Mouse (Mus musculus): ENCODE measurements around the gene Boc. TPM values are rescaled to one million over a fixed set of nuclear protein-coding genes. Genes with fewer than 3 reads are reported as not detected.

The Boc gene
- total RNA-seq, 2 experiments from 2014 or later: 9.9 to 10.3 TPM

DNA sequence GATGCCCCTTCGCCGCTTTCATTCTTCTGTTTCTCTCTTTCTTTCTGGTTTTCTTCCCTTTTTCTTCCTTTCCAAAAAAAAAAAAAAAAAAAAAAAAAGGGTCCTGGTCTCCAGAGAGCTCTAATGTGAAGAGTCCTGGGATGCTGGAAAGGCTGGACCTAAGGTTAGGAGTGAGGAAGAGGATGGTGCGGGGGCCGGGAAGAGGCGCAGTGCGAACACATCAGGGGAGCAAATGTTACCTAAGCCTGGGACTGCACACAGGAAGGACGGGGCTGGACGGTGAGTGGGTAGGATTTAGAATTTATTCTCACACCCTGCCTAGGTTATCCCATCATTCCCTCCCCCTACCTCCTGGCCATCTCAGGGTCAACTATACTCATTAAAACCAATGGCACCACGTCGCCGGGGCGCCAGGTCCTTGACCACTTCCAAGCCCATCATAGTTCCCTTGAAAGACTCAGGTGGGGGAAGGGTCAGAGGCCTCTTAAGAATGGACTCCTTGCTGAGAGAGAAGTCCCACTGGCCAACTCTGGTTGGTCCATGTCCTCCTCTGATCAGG is 27.4 kb downstream of the Boc start:
- no peak for DNase-seq (ENCODE audit: extremely low spot score in 1 of 2, low spot score in 1 of 2)

DNA sequence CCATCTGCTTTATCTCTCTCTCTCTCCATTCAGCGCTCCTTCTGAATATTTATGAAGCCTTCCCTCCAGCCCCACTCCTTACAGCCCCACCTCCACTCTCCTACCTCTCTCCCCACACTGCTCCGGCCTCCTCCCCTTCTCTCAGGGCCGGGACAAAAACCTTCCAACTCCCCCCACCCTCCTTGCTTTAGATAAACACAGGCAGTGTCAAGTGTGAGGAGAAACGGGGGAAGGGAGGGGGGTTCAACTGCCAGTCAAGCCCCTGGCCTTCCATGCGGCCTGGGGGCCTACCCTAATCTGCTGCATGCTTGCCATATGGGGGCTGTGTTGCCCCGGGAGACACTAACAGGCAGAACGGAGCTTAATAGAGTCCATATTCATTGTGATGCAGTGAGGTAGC is 27.9 kb downstream of the Boc start:
- no peak for DNase-seq (ENCODE audit: extremely low spot score in 1 of 2, low spot score in 1 of 2)

DNA sequence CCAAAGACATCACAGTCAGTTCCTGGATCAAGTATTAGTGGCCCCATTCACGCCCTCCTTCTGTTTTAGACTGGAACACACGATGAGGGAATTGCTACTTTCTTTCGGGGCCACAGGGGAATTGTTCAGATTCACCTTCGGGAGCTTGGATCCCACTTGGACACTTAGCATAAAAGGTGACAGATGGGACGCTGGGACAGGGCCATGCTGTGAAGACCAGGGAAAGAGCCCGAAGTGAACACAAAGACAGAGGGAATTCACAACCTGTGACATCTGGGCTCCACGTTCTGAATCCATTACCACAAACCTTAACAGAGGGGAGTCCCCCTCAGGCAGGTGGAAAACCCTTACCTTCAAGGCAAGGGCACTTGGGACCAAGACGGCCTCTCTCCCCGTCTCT is 28.5 kb downstream of the Boc start:
- no peak for DNase-seq (ENCODE audit: extremely low spot score in 1 of 2, low spot score in 1 of 2)

DNA sequence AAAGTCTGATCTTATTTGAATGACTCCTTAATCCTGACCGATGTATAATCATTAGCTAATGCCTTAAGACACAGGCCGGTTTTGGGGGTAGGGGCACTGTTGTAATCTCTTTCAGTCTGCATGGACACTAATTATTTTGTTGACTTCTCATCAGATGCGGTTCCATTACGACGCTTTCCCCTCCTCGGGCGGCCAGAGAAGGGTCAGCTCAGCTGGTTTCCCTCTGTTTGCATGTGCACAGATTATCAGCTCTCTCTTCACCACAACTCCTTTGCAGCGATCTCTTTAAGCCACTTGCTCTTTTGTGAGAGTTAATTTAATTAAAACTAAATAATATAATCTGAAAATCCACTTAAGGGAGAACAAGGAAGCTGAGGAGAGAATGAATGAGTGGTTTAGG is 29.0 kb downstream of the Boc start:
- DNase-seq (ENCODE audit: extremely low spot score in 1 of 2, low spot score in 1 of 2): no peak

DNA sequence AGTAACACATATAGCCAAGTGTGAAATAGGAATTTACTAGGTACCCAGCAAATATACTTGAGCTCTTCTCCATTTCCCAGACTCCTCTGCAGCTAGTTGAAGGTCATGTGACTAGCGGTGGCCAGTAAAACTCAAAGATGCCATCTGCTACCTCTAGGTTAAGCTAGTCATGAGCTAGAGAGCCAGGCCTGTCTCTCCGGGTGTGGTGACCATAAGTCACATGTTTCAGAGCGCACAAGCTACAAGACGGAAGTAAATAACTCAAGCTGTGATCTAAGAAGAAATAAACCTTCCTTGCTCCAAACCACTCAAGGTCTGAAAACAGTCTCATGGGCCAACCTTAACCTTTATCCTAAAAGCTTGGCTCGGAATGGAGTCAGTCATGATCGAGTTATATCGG is 29.7 kb downstream of the Boc start:
- no peak for DNase-seq (ENCODE audit: extremely low spot score in 1 of 2, low spot score in 1 of 2)

DNA sequence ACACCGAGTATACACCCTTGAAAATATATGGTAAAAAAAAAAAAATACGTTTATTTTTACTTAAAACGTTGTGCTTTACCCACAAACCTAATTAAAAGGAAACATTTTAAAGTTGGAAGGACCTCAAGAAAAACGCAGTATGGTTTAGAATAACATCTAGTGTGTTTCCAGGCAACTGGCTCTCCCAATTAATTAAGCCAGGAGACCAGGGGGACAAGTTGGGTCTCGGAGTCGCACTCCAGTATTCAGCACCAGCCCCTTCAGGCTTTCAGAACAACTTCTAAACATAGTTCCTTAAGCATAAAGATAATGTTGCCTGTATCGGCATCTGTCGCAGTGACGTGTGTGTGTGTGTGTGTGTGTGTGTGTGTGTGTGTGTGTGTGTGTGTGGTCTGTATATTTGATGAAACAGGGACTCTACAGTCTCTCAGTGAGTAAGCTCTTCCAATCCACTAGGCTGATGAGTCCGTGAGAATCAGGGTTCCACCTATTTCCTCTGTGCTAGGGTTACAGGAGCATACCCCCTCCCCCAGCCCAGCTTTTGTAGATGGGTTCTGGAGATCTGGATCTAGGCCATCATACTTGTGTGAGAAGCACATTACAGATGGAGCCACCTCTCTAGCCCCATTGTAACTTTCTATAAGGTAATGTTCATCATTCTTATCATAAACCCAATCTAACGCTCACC is 31.3 kb downstream of the Boc start:
- no peak for DNase-seq (ENCODE audit: extremely low spot score in 1 of 2, low spot score in 1 of 2)

DNA sequence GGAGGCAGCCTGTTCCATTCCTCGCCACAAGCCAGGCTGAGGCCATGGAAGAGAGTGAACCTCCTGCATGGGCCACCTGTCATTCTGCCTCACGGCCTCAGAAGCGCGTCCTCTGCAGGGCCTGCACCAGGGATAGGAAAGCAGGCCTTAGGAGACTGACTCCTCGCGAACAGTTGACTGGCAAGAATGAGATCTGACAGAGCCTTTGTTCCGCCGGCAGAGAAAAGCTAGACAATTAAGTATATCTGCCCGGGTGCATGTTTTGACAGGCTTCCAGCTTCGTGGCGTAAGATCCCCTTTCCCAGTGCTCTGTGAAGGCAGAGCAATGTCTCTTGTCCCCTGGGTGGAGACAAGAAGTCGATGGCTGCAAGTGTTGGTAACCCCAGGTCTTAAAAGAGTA is 32.0 kb downstream of the Boc start:
- no peak for DNase-seq (ENCODE audit: extremely low spot score in 1 of 2, low spot score in 1 of 2)

DNA sequence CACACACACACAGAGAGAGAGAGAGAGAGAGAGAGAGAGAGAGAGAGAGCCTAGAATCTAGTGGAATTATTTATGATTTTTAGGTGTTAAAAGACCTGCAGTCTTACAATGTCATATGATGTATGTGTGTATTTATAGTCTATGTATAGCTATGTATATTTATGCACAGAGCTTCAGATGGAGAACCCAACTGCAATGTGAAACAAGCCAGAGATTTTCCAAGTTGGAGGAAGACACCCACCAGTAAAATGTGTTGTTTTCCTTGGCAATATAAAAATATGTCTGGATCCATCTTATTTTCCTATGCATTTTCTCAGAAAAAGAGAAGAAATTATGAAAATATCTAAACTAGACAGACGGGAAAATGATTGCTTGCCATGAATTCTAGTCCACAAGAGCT is 32.7 kb downstream of the Boc start:
- DNase-seq (ENCODE audit: extremely low spot score in 1 of 2, low spot score in 1 of 2): no peak

DNA sequence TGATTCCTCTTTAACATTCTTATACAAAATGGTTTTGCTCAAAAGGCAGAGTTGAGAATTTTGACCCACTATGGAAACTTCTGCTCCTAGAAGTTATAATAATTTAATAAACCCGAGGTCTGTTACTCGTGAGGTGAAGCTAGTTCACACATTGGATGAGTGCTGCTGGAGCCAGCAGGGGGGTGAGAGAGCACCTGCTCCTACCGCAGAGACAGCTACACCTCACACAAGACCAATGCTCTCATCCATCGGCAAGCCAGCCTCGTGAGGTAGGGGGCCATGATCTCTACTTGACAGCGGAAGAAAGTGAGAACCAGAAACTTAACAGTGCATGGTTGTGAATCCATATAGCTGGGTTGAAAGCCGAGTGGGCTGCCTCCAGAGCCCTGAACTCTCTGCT is 35.1 kb downstream of the Boc start:
- DNase-seq (ENCODE audit: extremely low spot score in 1 of 2, low spot score in 1 of 2): no peak

DNA sequence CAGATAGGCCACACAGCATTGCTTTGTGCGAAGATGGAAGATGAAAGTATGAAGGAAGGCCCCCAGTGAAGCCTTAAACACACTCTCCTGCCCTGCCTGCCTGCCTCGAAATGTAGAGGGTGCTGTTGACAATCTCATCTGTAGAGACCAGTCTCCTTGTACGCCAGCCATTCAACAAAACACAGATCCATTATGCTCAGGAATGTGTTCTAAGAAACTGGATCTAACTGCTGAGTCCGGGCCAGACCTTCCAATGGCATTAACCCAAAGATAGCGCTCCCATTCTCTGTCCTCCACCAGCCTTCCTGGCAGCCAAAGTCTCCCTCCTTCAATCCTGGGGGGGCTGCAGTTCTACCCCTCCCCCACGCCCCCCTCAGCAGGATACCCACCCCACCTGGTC is 42.2 kb downstream of the Boc start:
- DNase-seq (ENCODE audit: extremely low spot score in 1 of 2, low spot score in 1 of 2): no peak

DNA sequence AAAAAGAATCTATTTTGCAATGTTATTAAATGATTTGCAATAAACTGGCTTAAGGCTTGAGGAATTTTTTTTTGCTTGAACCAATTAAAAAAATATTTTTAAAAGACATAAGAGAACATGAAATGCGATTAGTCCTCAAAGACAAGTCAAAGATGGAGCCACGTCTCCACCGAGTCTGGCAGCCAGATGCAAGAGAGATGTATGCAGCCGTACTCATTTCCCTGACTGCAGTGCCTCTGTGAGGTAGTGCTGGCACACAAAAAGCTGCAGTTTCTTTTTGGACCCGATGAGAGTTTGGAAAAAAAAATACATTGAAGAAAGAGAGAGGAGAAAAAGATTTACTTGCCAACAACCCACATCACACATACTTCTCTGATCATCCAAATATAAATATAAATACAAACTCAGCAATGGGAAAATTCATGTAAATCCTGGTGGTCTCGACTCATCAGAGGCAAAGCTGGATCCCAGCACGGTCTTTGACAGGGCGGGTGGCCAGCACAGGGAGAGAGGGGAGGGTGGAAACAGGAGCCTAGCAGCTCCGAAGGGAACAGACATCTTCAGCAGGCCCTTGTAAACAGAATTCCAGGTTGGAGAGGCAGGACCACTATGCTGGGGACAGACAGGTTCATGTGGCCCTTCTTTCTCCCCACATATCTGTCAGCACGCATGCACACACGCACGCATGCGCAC is 48.0 kb downstream of the Boc start:
- DNase-seq (ENCODE audit: extremely low spot score in 1 of 2, low spot score in 1 of 2): no peak

DNA sequence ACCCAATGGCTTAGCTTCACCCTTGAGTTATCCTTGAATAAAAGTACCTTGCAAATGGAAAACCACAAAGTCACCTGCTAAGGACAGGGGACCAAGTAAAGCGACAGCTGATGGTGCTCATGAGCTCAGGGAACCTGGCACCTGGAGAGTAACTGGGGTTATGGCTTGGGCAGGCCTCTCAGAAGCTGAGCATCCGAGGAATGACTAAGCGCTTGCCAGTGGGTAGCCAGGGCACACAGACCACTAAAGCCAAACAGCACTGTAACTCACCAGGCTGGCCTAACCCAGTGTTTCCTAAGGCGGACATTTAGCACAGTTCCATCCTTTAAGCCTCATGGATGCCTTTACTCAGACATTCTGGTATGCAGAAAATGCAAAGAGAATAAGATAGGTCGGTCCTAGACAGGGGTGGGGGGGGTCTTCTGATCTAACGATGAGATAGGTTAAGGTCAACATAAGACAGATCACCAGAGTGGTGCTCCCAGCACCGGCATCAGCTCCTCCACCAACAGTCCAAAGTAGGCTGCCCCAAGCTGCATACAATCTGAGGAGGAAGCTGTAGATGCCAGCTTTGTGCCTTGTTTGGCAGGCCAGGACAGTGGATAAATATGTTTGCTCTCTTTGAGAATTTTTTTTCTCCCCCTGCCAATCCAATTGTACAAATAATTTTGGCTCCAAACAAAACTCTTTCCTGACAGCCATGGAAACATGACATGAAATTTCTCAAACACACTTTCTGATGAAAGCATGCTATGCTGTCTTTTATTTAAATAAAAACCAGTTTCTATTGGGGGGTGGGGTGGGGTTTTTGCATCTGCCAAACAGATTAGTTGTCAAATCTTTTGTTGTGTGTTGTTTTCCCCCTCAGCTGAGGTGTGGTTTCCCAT is 49.0 kb downstream of the Boc start:
- DNase-seq (ENCODE audit: extremely low spot score in 1 of 2, low spot score in 1 of 2): no peak

DNA sequence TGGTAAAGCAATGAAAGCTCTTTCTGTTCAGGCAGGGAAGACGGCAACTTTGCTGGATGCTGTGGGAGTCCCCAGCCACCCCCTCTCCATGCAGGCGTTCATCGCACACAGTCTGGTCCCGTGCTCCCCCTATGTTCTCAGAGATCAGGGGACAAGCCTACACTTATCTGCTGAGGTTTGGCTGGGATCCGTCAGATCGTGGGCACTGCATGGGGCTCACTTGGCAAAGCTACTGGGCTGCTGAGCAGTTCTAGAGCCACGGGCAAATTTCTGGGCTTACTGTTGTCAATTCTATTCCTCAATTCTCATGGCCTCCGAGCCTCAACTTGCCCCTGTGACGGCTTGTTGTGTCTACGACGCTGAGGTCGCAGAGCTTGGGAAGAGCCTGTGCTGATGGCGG is 49.9 kb downstream of the Boc start:
- DNase-seq (ENCODE audit: extremely low spot score in 1 of 2, low spot score in 1 of 2): no peak

DNA sequence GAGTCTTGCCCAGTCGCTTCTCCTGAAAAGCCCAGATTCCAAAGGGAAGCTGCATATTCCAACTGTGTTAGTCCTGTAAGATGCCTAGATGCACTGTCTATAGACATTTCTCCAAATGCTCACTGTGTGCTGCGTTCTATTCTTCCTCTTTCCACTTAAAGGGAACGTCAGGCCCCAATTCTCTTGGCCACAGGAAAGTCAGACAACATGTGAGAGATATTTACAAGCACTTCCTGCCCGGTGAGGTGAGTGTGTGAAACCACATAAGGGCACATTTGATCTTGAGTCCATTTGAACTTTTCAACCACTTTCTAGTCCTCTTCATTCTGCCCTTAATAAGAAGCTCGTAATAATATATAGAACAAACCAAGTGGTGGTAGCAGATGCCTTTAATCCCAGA is 50.7 kb downstream of the Boc start:
- DNase-seq (ENCODE audit: extremely low spot score in 1 of 2, low spot score in 1 of 2): no peak

DNA sequence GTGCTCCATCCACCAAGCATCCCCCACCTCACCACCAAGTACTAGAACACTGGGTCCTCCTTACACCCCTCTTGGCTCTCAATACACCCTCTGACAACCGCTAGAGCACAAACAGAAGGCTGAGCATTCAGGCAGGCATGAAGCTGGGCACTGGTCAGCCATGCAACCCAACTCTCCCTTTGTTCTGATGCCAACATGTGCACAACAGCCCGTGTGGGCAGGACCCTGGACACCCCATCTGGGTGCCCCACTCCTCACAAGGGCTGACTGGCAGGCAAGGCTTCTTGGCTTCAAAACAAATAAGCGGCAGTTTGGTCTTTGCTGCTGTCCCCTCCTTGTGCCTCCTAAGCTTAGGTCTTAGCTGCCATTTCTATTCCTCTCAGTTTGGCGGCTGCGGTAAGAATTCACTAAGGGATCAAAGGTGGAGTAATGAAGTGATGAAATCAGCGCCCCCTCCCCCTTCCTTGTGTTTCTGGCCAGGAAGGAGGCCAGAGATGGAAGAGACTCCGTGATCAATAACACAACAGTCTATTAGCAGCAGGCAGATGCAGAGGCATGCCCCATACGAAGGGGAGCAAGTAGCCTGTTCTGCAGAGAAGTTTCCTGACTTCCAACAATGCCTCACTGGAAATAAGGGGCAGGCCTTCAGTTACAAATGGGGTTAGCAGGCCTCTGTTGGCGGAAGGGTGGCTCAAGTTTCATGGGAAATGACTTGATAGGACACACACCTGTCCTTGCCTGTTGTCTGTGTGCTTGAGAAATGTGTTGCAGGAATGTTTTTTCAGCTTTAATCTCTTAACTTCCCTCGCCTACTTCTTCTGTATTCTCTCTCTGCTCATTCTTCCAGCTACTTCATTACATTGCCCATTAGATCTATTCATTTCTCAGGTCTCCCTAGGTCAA is 51.4 kb downstream of the Boc start:
- DNase-seq (ENCODE audit: extremely low spot score in 1 of 2, low spot score in 1 of 2): no peak

DNA sequence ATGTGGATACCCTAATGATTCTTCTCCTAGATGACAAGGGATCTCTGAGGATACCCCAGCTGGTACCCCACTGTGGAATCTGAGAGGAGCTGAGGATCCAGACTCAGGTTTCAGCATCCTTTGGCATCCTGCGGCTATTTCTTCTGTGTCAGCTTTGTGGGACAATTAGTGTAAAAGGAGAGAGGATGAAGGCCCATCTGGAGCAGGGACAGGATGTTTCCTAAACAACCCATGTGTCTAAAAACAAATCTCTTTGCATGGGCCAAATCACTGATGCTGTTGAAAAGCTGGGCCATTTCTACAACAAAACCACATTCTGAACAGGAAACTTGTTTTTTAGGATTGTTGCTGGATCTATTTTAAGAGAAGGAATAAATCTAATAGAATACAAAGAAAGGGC is 53.5 kb downstream of the Boc start:
- DNase-seq (ENCODE audit: extremely low spot score in 1 of 2, low spot score in 1 of 2): no peak

DNA sequence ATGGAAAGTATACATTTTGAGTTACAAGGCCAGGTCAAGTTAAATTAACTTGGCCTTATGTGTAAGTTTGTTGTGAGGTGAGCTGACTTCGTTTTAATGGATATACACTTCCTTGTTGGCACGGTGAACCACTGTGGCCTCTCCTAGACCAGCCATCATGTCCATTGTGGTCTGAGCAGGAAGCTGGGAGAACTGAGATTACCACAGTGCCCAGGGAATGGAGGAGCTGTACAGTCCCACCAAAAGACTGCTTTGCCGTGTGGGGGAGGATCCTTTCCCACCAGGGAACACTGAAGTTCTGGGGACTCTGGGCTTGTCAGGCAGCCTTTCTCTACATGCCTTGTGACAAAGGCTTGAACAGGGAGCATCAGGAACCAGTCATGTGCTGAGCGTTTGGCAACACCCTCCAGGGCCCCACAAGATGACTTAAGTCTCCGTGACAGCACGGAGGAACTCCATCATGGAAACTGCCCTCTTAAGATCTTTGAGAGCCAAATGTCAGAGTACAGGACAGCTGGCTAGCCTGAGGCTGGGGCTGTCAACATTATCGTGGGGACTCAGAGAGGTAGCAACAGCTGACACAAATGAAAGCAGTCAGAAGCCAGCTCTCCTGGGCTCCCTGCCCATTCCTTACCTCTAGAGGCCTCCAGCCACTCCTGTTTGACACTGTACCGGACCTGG is 55.7 kb downstream of the Boc start:
- no peak for DNase-seq (ENCODE audit: extremely low spot score in 1 of 2, low spot score in 1 of 2)

DNA sequence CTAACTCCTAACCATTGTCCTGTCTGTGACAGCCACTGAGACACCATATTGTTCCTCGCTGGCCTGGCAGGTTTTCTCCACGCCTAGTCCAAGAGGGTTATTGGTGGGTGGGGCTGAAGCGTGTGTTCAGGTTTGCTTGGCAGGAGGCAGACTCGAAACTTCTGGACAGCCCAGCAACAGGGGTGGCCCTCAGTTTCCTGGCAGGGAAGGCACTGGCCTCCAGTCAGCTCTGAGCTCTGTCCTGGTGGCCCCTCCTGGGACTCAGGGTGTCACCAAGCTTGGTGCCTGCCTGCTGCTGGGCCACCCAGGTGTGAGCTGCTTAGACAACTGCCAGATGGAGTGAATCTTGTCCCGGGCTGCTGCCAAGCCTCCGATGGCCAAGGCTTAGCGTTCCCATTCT is 56.4 kb downstream of the Boc start:
- DNase-seq (ENCODE audit: extremely low spot score in 1 of 2, low spot score in 1 of 2): no peak

DNA sequence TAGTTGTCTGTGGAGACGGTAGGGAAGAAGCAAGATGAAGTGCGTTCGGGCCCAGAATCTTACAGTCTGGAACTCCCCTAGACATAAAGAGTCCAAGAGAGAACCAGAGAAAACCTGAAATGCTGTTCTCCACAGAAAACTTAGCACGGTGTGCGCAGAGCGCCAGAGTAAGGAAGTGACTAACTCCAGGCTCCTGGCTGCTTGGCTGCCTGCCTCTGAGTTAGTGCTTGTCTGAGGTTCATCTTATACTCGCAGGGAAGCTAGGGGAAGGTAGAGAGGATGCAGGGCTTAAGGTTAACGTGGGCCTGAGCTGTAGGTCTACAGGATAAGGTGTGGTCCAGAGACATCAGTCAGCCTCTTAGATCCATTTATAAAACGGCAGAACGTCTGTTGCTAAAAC is 56.9 kb downstream of the Boc start:
- no peak for DNase-seq (ENCODE audit: extremely low spot score in 1 of 2, low spot score in 1 of 2)

DNA sequence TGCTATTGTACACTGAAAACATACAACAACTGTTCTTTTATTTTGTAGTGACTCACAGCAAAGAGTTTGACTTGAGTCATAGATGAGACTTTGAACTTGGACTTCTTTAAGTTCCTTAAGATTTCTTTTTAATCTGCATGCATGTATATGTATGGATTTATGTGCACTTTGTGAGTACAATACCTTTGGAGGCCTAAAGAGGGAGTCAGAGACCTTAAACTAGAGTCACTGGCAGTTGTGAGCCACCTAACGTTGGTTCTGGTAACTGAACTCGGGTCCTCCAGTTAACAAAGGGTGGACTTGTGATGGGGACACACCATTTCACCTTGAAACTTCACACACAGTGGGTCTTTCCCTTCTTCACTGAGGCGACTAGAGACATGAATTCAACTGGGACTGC is 60.2 kb downstream of the Boc start:
- no peak for DNase-seq (ENCODE audit: extremely low spot score in 1 of 2, low spot score in 1 of 2)

Measured in layer of hippocampus, postnatal 25 days (tissue).